Mouse (Mus musculus): ENCODE data around the gene Ric8a.

GRCm38 (mm10) chr7:140810496-140810895 lies 46.3 kb upstream of the Ric8a start:
- TF ChIP-seq EP300 (IDR thresholded peaks at IDR 0.05; ENCODE audit: insufficient read depth, low read depth, low read length) (no peak), POLR2A (IDR thresholded peaks at IDR 0.05; ENCODE audit: insufficient read depth, low read length) (no peak), CTCF (IDR thresholded peaks at IDR 0.05; ENCODE audit: low read depth, low read length) (peak; percentile 62)
